Mouse (Mus musculus) embryo, embryonic 10 days (tissue): ENCODE measurements at regions not wholly inside any gene's neighbourhood (a gene's known extent, or its start where the extent isn't known, plus 50 kb on each side); places are given as distances from the start of the nearest gene placed in this dataset.

ENCODE experiments used
- DNase-seq: peaks from one replicate; pipeline ENCODE4 v3.0.0-alpha.2; 2015; ENCODE audit warnings: low spot score

DNA sequence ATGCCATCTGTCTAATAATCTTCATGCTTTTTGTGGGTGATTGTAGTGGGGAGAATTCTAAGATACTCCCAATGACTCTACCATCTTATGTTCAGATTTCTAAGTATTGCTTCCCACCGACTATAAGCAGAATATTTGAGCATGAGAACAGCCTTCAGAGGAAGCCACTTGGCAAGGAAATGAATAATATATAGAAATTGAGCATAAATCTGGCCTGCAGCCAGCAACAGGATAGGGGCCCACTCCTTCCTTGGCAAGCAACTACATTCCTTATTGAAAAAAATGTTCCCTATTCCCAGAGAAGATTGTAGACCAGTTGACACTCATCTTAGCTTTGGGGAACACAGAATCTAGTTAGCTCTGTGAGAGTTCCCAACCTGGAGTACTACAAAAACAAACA lies 591.5 kb upstream of the A1bg start:
- DNase-seq, result no peak

DNA sequence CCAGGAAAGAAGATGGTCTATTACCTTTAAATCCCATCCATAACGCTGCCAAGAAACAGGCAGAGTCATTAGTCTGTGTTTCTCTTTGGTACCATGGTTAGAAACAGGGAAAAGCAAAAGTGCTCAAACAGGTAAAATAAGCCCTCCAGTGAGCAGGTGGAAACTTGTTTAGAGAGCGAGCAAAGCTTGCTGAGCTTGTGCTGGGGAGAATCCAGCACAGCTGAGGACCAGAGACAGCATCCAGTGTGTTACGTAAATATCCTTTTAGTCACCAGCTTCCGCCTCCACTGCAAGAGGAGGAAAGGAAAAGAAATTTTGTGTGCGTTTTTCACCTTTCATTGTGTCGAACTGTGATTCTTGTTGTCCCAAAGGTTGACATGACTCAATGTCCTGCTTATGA lies 586.0 kb upstream of the A1bg start:
- DNase-seq, result no peak

DNA sequence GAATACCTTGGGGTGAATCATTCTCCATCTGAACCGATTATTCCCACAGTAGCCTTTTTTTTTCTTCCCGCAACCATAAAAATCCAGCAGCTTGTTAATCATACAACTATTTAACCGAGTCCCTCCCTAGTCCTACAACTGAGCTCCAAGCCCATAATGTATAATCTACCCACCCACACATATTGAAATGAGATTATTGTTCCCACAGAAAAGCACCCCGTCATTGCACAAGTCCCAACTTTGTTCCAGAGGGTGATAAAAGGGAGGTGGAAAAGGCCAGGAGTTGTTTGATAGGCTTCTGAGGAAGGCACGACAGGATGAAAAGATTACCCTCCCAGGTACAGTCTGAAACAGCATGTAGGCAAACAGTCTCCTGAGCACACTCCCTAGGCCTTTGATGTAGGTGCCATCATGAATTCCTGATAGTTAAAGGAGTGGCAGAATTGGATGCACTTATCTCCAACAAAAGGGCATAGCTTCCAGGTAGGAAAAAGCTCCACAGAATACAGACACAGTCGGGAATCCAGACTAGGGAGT lies 583.6 kb upstream of the A1bg start:
- DNase-seq, result no peak

DNA sequence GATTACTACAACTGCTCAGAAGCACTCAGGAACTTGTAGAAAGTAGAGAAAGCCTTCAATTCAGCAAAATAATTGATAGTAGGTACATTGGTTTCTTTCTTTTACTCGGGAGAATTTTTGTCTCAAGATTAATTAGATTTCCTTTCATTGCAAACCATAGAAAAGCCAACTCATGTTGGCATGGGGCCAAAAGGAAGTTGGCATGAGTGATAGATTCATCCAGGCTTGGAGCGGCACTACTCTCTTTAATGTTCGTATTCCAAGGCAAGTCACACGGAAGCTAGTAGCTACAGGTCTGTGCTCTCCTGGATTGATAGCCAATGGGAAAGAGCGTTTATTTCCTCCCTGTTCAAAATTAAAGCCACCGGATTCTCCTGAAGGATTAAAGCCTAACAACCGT lies 580.6 kb upstream of the A1bg start:
- DNase-seq, result no peak

DNA sequence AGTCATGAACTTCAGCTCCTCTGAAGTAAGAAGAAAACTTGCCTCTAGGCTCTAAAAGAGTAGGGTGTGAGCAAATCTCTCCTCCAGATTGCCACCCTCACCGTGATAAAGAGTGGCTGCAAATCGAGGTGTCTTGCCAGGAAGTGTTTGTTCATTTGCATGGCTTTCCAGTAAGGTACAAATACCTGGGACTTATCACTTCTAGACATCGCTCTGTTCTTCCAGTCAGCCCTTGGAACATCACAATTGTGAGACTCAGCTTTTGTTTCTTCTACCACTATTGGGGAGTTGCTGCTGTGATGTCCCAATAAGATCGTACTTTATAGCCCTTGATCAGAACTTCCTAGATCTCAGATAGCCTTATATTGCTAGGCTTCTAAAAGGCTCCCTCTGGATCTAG lies 566.9 kb upstream of the A1bg start:
- no peak for DNase-seq

DNA sequence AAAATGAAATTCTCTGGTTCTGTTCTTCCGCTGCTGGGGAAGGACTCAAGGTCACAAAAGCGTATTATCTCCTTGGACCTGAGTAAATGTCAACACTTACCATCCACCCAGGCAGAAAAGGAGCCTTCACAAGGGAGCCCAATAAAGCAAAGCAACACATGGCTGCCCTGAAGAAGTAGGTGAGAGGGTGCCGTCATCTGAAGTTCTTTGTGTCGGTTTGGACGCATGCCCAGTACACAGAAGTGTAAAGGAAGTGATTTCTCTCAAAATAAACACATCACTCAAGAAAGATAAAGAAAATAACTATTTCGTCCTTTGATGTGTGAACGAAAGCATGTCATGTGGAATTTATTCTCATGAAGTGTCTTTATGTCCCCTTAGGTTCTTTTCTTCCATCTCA lies 559.0 kb upstream of the A1bg start:
- DNase-seq, result no peak

DNA sequence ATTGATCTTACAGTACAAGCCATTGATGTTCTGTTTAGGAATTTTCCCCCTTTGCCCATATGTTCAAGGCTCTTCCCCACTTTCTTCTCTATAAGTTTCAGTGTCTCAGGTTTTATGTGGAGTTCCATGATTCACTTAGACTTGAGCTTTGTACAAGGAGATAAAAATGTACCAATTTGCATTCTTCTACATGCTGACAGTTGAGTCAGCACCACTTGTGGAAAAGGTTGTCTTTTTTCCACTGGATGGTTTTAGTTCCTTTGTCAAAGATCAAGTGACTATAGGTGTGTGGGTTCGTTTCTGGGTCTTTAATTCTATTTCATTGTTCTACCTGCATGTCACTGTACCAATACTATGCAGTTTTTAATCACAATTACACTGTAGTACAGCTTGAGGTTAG lies 551.1 kb upstream of the A1bg start:
- no peak for DNase-seq

DNA sequence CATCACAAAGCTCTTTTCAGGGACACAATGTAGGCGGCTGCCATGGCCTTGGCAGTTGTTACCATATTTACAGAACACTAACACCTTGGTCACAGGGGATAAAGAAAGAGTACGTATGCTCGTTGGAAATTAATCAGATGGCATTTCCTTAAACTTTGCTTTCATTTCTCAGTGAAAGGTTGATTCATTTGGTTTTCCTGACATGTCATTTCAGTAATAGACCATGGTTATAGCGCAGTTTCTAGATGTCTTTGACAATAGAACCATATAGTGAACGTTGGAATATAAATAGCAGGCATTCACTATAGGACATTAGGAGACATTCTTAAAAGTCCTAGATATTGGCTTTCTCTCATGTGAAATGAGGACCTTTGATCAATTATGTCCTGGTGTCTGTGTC lies 532.2 kb upstream of the A1bg start:
- no peak for DNase-seq

DNA sequence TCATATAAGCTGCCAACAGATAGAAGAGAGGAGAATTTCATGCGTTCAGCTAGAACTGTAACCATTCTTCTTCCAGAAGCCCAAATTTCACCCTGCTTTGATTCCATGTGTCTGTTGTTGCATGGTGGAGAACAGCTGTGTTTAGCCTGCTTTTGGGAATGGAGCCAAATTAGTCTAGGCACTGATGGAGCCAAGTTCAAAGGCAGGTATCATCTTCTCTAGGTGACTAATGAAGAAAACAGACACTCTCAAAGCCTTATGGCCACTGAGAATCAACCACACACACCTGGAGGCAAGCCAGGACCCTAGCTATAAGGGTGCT lies 531.5 kb upstream of the A1bg start:
- no peak for DNase-seq

DNA sequence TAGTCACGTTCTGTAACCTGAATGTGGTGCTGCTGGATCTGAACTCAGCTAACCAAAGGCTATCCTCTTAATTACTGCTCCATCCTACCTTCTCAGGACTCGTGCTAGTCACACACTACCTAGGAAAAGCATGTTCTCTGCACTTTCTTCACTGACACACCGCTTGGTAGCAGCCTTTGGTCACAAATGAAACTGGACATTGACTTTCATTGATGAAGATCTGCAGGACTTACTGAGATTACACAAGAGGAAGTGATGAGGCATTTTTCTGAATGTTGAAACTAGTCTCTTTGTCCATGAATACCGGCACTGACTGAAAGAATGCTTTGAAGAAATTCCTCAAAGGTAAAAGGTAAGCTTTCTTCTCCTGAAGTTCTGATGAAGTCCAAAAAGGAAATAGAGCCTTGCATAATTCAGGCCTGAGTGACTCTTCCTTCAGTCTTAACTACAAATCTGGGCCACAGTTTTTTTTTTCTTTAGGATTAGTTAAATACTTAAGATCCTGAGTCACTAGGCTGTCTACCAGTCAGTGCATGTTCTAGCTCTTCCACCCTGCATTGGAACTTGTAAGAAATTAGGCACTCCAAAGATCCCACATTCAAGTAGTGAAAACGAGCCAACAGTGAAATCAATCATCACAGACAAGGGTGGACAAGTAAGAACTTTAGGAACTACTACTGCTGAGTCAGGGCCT lies 531.0 kb upstream of the A1bg start:
- DNase-seq, result no peak

DNA sequence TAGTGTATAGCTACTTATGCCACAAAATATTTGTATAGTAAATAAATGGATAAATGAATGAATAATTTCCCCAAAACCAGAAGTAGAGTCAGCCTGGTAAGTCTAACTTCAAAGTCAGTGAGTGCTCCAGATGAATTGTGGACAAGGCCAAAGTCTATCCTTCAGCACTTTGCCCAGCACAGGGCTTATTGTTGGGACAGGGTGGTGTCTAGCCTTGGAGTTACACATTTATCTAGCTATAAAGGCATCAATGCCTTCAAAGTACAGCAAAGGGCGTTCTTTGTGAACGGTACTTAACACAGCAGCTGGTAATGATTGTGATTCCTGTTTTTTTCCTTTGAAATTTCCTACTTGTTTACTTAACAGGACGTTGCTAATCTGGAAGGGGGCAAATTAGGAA lies 527.4 kb upstream of the A1bg start:
- DNase-seq, result peak; percentile 6

DNA sequence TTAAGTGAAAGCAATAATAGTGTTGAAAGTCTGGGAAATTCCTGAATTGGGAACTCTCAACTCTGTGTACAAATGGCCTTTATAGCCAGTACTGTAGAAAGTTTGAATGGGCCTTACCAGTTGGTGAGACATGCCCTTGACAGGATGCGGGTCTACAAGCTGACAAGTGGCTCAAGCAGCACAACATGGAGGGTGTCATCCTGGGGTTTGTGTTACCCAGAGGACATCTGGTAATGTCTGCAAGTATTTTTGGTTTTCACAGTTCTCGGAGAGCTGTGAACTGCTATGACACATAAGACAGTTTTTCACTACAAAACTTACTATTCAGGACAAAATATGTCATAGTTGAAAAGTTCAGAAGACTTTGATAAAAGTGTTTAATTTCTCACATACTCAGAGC lies 525.7 kb upstream of the A1bg start:
- DNase-seq, result no peak

DNA sequence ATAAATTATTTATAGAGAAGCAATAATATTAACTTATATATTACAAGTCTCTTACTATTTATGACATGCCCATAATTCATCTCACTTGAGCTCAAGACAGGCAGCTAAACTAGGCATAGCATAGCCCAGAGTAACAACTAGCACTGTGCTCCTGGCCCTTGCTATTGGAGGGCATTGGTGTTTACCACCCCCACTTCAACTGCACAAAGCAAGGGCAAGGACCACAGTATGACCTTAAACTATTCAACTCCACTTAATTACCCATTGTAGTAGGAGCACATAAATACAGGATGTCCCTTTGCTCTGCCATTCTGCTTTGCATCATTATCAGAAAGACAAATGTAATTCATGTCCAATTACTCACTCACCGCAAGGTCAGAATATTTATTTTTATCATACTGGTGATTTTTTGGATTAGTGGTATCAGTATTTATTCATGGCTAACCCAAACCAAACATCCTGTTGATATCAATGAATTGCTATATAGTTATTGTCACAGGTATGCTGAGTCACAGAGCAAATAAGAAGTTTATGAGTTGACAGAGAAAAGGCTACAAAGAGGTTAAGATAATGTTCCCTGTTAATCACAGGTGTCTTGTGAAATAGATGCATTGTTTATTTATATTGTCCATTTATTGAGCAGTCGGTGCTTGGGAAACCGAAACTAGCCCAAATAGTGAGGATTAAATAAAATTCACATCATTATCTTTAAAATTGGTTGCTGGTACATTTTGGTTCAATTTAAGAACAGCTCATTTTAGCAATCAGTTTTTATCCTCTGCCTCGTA lies 523.4 kb upstream of the A1bg start:
- no peak for DNase-seq

DNA sequence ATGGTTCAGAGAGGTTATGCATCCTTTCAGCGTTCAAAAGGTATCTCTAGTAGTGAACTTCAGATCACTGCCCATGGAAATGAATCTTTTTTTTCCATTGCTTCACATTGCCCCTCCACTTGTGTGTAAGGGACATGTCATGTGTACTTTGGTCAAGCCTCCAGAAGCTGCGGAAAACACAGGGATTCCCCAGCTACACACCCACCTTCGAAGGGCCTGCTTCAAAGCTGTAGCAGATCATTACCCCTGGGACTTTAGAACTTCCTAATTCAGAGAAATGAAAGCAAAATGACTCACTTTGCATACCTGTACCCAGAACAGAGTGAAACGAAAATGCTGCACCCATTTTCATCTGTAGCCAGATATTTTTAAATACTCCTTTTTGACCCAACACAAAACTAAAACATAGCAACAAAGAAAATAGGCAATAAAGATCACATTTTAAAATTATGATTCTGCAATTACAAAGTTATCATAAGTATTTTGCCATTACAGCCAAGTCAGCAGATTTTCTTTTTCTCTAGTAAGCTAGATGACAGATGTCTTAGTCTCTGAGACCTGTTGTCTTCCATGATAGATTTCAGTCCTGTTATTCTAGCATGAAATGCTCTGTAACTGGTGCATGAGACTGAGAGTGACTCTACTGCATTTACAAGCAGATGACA lies 519.1 kb upstream of the A1bg start:
- no peak for DNase-seq

DNA sequence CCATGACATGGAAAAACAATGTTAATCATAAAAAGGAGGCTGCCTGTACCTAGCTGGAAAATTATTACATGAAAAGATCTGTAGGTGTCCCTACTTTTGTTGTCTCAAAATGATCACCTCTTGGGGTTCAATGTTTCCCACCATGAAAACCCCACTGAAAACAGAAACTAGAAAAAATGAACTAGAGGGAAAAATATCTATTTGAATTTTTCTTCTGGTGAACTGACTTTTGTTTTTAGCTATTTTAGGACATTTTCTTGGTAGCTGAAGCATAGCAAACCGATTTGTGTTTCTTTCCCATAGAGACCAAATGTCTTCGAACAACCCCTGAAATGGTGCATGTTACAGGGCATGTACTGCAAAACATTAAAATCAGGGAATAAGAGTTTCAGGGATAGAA lies 518.2 kb upstream of the A1bg start:
- no peak for DNase-seq

DNA sequence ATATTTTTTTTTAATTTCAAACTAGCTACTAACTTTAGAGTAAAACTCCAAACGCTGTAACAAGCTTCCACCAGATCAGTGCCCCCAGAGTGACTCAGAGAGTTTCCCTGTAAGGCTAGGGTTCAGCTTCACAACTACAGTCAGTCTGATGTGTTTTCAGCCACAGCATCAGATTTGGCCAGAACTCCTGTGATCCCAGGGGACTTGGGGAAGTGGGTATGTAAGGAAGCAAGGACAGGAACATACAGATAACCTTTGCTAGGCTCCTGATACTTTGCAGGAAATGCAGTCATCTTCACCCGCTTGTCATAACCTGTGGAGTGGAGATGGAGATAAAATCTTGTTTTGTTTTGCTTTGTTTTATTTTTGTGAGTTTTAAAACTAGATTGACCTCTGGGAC lies 517.5 kb upstream of the A1bg start:
- no peak for DNase-seq

DNA sequence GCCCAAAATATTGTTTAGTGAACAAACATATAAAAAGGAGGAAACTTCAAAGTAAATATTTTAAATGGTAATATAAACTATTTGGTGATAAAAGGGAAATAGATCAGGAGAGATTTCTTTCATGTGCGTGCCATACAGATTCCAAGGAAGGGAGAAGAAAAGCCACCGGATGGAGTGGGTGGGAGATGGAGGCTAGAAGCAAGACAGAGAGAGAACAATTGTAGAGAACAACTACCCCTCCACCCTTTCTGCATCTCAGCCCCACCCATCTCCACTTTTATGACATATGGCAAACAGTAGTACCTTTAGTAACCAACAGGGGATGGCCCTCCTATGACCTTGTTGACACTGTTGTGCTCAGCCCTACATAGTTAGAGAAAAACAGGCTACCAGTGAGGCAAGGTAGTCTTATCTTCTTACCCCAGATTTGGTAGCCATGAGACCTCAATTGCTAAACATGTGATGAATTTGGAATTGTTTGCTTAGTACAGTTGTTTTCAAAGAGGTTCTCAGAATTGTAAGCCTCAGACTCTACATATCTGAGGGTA lies 516.9 kb upstream of the A1bg start:
- no peak for DNase-seq

DNA sequence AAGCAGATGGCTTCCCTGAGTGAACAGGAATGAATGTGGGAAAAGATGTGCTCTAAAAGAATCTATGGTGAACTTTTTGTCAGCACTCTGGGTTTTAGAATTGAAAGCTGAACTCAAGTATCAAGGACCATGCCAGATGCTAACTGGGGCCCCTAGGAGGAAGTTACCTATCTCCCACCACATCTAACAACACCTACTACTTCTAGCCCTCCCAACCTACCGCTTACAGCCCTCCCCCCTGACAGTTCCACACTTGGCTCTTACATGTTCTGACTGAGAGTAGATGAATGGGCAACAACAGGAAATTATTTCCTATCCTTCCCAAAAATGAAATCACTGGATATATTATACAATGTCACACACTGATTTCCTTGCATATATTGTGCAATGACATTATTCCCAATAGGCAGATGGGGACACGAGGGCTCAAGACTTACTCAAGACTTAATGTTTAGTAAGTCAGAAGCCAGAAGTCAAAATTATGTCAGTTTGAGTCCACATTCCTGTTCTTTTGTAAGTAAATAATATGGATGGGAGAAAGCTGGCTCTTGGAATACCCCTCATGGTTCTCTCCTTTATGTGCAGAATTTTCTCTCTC lies 506.1 kb upstream of the A1bg start:
- DNase-seq, result no peak

DNA sequence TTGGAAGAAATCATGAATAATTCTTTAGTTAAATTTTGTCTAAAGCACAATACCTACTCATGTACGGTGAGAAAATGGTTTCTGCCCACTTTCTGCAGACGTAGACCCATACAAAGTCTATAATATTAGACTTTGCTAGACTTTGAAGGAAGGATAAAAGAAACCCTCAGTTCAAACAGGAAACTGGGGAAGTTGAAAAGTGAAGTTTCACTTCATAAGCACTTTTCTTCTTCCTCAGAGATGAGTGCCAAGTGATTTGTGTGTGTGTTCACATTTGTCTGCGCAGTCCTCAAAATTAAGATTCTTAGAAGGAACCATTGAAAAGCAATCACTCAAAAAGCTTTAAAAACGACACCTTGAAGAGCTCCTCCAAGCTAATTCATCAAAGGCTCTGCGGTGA lies 500.2 kb upstream of the A1bg start:
- DNase-seq, result no peak

DNA sequence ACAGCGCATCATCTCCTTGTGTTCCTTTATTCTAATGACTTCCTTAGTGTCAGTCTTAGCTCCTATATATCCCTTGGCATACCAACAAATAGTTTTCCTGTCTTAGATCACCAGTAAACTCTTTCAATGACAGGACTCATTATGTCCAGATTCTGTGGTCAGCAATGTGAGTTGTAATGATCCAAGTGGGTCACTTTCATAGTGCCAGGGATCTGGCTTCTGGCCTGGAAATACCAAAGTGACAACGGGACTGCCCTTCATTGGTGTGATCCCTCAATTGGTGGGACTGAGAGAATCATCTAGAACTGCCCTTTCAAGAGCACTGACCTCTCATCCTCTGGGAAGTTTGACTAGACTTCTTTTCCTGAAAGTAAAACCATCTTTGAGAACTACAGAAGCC lies 494.7 kb upstream of the A1bg start:
- DNase-seq, result no peak

DNA sequence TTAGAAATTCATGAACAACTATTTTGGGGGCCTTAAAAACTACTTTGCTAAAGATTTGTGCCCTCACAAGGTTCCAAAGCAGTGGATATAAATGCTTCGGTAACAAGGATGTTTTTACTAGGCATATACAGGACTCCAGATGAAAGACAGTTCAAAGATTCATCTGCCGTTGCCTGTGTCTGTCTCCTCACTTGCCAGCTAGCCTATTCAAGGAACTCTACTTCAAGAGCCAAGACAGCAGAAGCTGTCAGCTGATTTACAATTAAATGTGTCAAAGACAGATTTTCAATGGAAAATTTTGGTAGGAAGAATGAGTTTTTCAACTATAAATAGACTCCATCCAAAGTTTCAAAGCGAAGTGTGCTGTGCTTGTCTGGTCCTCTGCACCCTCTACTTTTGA lies 494.0 kb upstream of the A1bg start:
- no peak for DNase-seq

DNA sequence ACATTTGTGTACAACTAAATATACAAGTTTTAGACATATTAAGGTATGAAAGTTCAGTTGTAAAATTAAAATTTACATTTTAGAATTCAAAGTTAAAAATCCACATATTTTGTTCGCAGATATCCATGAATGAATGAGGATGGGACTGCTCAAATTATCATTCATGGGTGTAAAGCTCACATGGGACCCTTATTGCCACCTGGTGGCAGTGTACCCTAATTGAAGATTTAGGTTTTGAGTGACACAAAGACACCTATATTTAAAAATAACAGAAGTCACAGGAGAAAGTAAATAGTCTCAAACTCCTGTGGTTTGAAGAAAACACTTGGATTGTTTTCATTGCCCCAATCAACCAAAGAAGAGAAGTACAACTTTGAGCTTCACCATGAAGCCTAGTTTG lies 492.8 kb upstream of the A1bg start:
- no peak for DNase-seq

DNA sequence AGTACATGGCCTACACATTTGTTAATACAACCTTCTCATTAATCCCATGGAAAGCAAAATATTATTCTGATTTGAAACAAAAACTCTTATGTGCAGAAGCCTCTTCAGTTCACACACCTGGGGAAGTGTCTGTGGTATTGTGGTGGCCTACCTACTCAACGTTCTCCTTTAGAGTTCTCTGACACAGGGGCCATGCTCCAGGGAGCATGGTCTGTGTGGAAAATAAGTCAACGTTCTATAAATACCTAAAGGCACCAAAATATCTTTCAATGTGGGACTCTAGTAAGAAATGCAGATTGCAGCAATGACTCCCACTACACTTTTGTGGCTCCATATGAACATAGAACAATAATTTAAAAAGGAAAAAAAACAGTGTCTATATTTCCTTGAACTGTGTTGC lies 489.0 kb upstream of the A1bg start:
- no peak for DNase-seq
